Mouse (Mus musculus): ENCODE measurements around the gene Castor2. TPM values are rescaled to one million over a fixed set of nuclear protein-coding genes. Genes with fewer than 3 reads are reported as not detected.

Gene Castor2
- polyA plus RNA-seq, 1 experiment, result 11.2 TPM

DNA sequence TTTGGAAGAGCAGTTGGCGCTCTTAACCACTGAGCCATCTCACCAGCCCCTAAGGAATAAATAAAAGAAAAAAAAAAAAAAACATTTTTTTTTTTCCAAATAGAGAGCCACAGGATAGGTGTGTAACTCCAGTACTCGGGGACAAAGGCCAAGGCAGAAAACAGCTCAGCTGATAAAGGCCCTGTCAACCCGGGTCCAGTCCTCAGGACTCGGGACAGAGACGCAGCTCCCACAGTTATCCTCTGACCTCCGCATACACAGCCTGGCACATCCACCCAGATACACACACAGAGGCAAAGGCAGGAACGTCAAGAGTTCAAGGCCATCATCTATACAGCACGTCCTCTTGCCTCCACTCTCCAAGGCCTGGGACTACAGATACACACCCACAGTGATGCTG lies 70.7 kb downstream of the Castor2 start:
- no peak for DNase-seq
- Histone ChIP-seq H3K4me1 (ENCODE audit: control insufficient read depth, insufficient read depth, low read length) (no peaks in the 10 kb centered on the region), H3K4me3 (replicated peaks; ENCODE audit: extremely low read depth, low read depth, low read length) (no peak overlapping the region)
- WGBS, result 96% methylated on average over 8 of the region's 8 CpGs
- no peak for TF ChIP-seq CTCF (IDR thresholded peaks at IDR 0.05; ENCODE audit: insufficient read depth, low read length)
- TF ChIP-seq POLR2A (IDR thresholded peaks at IDR 0.05; ENCODE audit: borderline replicate concordance, extremely low read depth, low read depth, low read length), result no peak

DNA sequence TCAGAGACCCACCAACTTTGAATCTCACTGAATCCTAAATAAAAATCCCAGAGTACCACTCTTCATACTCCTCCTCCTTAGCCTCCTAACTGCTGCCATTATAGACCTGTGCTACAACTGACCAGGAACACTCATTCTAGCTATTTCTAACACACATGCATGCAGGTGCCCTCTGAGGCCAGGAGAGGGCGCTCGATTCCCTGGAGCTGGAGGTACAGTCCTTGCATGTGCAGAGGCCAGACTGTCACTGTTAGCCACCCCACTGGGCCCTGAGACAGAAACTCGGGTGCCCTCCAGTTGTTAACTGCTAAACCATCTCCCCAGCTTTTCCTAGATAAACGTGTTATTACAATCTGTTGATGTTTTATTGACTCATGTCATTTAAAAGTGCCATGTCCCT lies 73.7 kb downstream of the Castor2 start:
- TF ChIP-seq CTCF (IDR thresholded peaks at IDR 0.05; ENCODE audit: insufficient read depth, low read length) (peak; percentile 63), POLR2A (IDR thresholded peaks at IDR 0.05; ENCODE audit: borderline replicate concordance, extremely low read depth, low read depth, low read length) (no peak)
- H3K4me3 ChIP-seq (replicated peaks; ENCODE audit: extremely low read depth, low read depth, low read length), result no peak overlapping the region
- DNase-seq, result peak; percentile 20
- 44% methylated on average over 4 of the region's 4 CpGs for WGBS
- H3K4me1 ChIP-seq (ENCODE audit: control insufficient read depth, insufficient read depth, low read length), result no peaks in the 10 kb centered on the region; the same call in 1 of the 2 replicates

DNA sequence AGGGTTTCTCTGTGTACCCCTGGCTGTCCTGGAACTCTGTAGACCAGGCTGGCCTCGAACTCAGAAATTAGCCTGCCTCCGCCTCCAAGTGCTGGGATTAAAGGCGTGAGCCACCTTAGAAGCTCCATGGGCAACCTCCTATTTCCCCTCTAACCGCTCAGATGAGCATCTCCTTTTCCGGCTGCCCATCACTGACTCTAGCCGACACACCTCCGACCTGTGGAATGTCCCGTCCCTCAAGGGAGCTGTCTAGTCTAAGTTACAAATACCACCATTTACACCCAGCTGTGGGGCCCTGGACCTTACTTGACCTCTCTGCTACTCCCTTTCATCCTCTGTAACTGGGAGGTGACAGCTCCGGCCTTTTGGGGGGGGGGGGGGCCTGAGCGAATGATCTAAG lies 76.2 kb downstream of the Castor2 start:
- TF ChIP-seq CTCF (IDR thresholded peaks at IDR 0.05; ENCODE audit: insufficient read depth, low read length), result no peak
- TF ChIP-seq POLR2A (IDR thresholded peaks at IDR 0.05; ENCODE audit: borderline replicate concordance, extremely low read depth, low read depth, low read length), result no peak
- DNase-seq, result no peak
- WGBS, result 9% methylated on average over 10 of the region's 10 CpGs
- Histone ChIP-seq H3K4me1 (ENCODE audit: control insufficient read depth, insufficient read depth, low read length) (no peaks in the 10 kb centered on the region; the same call in 1 of the 2 replicates), H3K4me3 (replicated peaks; ENCODE audit: extremely low read depth, low read depth, low read length) (peak overlapping the region; percentile 68)

DNA sequence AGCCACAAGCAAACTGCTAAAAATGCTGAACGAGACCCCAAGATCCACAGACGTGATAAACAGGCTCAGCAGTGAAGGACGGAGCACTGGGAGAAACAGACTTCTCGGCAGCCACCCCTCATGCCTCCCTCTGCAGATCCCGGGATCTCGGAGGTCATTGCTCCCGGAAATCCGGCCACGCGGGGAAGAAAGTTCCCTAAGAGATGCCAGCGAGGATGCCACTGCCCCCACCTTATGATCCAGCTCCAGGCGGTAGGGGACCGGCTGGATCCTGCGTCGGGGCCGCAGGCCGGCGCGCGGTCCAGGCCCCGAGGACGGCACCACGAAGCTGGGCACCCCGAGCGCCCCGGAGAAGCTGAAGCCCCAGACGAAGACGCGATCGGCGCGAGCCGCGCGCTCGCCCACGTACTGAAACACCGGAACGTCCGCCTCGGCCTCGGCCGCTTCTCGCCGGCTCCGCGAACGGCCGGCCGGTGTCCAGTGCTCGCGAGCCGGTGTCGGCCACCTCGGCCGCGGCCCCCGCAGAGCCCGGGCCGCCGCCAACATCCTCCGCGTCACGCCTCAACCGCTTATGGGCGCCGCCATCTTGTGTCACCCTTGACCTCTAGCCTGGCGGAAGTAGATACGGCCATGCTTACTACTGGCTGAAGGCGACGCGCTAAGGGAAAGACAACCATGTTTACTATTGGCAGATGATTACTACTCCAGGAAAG lies 76.8 kb downstream of the Castor2 start, which contains the start of gene Rcc1l:
Rcc1l (minus strand) TSS at position 606 of the 713 bp plus-strand sequence.
- Histone ChIP-seq H3K4me1 (ENCODE audit: control insufficient read depth, insufficient read depth, low read length) (no peaks in the 10 kb centered on the region; the same call in 1 of the 2 replicates), H3K4me3 (replicated peaks; ENCODE audit: extremely low read depth, low read depth, low read length) (peak within 1 kb of the TSS; percentile 68)
- DNase-seq, result peak; percentile 82
- TF ChIP-seq POLR2A (IDR thresholded peaks at IDR 0.05; ENCODE audit: borderline replicate concordance, extremely low read depth, low read depth, low read length) (peak; percentile 41; the same call in 1 of the 2 replicates), CTCF (IDR thresholded peaks at IDR 0.05; ENCODE audit: insufficient read depth, low read length) (no peak)
- WGBS, result under 1% methylated on average over 72 of the region's 72 CpGs

DNA sequence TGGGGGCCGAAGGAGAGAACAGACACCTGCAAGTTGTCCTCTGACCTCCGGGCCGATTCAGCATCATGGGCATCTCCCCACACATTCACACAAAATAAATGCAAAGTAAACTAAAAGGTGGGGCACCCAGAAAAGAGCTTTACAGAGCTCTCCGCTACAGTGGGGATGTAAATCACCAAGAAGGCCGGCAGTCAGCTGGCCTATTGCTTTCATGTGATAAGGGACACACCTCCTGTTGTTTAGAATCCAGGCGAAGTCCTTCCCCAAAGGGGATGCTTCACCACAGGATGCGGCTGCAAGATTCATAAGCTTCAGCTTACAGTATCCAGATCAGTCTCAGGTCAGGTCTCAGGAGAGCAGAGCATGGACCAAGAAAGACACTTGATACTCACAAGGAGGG lies 79.0 kb downstream of the Castor2 start:
- Histone ChIP-seq H3K4me3 (replicated peaks; ENCODE audit: extremely low read depth, low read depth, low read length) (no peak overlapping the region), H3K4me1 (ENCODE audit: control insufficient read depth, insufficient read depth, low read length) (peaks cover 4% of the 10 kb centered on the region; the same call in 1 of the 2 replicates)
- no peak for DNase-seq
- TF ChIP-seq POLR2A (IDR thresholded peaks at IDR 0.05; ENCODE audit: borderline replicate concordance, extremely low read depth, low read depth, low read length), result no peak
- TF ChIP-seq CTCF (IDR thresholded peaks at IDR 0.05; ENCODE audit: insufficient read depth, low read length), result no peak
- WGBS, result 61% methylated on average over 7 of the region's 7 CpGs

DNA sequence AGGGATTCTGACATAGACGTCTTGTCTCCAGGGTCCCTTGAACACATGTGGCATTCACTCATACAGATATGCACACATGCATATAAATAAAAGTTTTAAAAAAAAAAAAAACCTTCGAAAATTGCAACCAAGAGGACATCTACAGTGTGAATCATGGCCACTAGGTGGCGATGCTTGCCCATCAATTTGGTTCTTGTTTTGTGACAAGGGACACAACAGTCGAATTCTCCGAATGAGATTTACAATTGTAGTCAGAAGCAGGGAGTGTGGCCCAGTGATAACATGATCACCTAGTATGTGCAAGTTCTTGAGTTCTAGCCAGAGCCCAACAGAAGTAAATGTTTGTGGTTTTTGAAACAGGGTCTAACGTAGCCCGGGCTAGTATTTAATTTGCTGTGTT lies 80.4 kb downstream of the Castor2 start:
- H3K4me3 ChIP-seq (replicated peaks; ENCODE audit: extremely low read depth, low read depth, low read length), result no peak overlapping the region
- DNase-seq, result peak; percentile 78
- 18% methylated on average over 7 of the region's 7 CpGs for WGBS
- H3K4me1 ChIP-seq (ENCODE audit: control insufficient read depth, insufficient read depth, low read length), result peaks cover 6% of the 10 kb centered on the region; the same call in 1 of the 2 replicates
- no peak for TF ChIP-seq POLR2A (IDR thresholded peaks at IDR 0.05; ENCODE audit: borderline replicate concordance, extremely low read depth, low read depth, low read length)
- peak; percentile 47 for TF ChIP-seq CTCF (IDR thresholded peaks at IDR 0.05; ENCODE audit: insufficient read depth, low read length)

DNA sequence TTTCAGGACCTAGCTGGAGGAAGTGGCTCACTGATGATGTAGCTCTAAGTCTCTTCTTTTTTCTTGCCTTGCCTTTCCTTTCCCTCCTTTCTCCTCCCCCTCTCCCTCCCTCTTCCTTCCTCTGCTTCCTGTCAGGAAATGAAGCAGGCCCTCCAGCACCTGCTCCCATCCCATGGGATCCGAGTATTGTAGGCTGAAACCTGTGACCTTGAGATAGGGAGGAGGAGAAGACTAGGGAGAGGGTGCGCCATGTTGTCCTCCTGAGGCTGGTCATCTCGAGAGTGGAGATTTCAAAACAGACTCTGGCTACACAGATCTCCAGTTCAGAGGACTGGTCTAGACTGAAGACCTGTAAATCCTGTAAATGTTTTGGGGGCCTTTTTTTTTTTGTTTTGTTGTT lies 82.7 kb downstream of the Castor2 start:
- no peak for DNase-seq
- 43% methylated on average over 3 of the region's 3 CpGs for WGBS
- no peak for TF ChIP-seq CTCF (IDR thresholded peaks at IDR 0.05; ENCODE audit: insufficient read depth, low read length)
- no peak for TF ChIP-seq POLR2A (IDR thresholded peaks at IDR 0.05; ENCODE audit: borderline replicate concordance, extremely low read depth, low read depth, low read length)
- Histone ChIP-seq H3K4me1 (ENCODE audit: control insufficient read depth, insufficient read depth, low read length) (peaks cover 6% of the 10 kb centered on the region; the same call in 1 of the 2 replicates), H3K4me3 (replicated peaks; ENCODE audit: extremely low read depth, low read depth, low read length) (no peak overlapping the region)

DNA sequence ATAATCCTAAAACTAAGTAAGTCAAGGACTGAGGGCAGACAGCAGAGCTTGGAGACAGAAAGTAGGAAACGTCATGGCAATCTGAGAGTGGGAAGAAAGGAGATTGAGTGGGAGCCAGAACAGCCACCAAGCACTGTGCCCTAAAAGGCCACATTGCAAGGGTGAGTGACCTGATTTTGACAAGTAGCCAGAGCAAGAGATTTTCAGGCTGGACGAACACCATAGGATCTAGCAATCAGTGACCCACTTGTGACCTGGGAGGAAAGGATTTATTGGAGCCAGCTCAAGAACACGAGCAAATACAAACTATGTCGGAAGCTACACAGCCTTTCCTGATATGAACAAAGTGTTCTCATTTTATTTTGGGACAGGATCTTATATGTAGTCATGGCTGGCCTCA lies 83.2 kb downstream of the Castor2 start:
- Histone ChIP-seq H3K4me3 (replicated peaks; ENCODE audit: extremely low read depth, low read depth, low read length) (no peak overlapping the region), H3K4me1 (ENCODE audit: control insufficient read depth, insufficient read depth, low read length) (peaks cover 6% of the 10 kb centered on the region; the same call in 1 of the 2 replicates)
- peak; percentile 20 for DNase-seq
- 28% methylated on average over 4 of the region's 4 CpGs for WGBS
- no peak for TF ChIP-seq CTCF (IDR thresholded peaks at IDR 0.05; ENCODE audit: insufficient read depth, low read length)
- TF ChIP-seq POLR2A (IDR thresholded peaks at IDR 0.05; ENCODE audit: borderline replicate concordance, extremely low read depth, low read depth, low read length), result no peak

DNA sequence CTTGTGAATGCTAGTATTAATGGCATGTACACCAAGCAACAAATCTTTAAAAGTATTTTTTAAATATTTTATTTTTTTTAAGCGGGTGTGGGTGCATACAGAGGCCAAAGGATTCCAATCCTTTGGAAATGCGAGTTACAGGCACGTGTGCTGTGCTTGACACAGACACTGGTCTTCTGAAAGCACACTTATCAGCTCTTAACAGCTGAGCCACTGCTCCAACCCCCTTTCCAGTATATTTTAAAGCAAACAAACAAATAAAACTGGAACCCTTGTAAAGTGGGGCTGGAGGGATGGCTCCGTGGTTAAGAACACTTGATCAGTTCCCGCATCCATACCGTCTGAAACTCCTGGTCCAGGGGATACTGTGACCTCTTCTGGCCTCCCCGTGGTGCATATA lies 83.7 kb downstream of the Castor2 start:
- H3K4me1 ChIP-seq (ENCODE audit: control insufficient read depth, insufficient read depth, low read length), result peaks cover 6% of the 10 kb centered on the region; the same call in 1 of the 2 replicates
- H3K4me3 ChIP-seq (replicated peaks; ENCODE audit: extremely low read depth, low read depth, low read length), result no peak overlapping the region
- TF ChIP-seq CTCF (IDR thresholded peaks at IDR 0.05; ENCODE audit: insufficient read depth, low read length), result no peak
- no peak for TF ChIP-seq POLR2A (IDR thresholded peaks at IDR 0.05; ENCODE audit: borderline replicate concordance, extremely low read depth, low read depth, low read length)
- WGBS, result 34% methylated on average over 7 of the region's 7 CpGs
- no peak for DNase-seq
